Mouse (Mus musculus) hindbrain, postnatal 0 days (tissue): ENCODE measurements at regions not wholly inside any gene's neighbourhood (a gene's known extent, or its start where the extent isn't known, plus 50 kb on each side); places are given as distances from the start of the nearest gene placed in this dataset.
A peak's percentile ranks its signal among the peaks of the same experiment; 100 is the strongest.

ENCODE experiments used
- ATAC-seq: fragments of 200-750 bp; cut with Nextera tagmentation; 2 replicates; pipeline ENCODE4 v1.8.0; 2017; ENCODE audit warnings: mild to moderate bottlenecking, moderate TSS enrichment, moderate library complexity
- DNase-seq: peaks from one replicate; pipeline ENCODE4 v3.0.0-alpha.2; 2015; ENCODE audit warnings: low spot score
- H3K27ac ChIP-seq: fragments of 300-500 bp; sonication (generic); 2 replicates; pipeline ENCODE4 v1.5.1; 2014; ENCODE audit warnings: mild to moderate bottlenecking
- H3K27me3 ChIP-seq: fragments of 300-500 bp; sonication (generic); 2 replicates; pipeline ENCODE4 v1.6.1; 2014; ENCODE audit warnings: low read length, mixed read lengths; ENCODE audit not compliant: insufficient read depth
- H3K36me3 ChIP-seq: fragments of 300-500 bp; sonication (generic); 2 replicates; pipeline ENCODE4 v1.6.1; 2014; ENCODE audit warnings: low read length, mixed read lengths; ENCODE audit not compliant: insufficient read depth
- H3K4me1 ChIP-seq: fragments of 300-500 bp; sonication (generic); 2 replicates; pipeline ENCODE4 v1.6.1; 2014; ENCODE audit warnings: antibody characterized with exemption, low read length, mixed read lengths; ENCODE audit not compliant: insufficient read depth
- H3K4me2 ChIP-seq: fragments of 300-500 bp; sonication (generic); 2 replicates; pipeline ENCODE4 v1.6.1; 2014; ENCODE audit warnings: low read depth, mild to moderate bottlenecking, low read length, moderate library complexity, mixed read lengths
- H3K4me3 ChIP-seq: fragments of 300-500 bp; sonication (generic); 2 replicates; pipeline ENCODE4 v1.5.1; 2014; ENCODE audit warnings: low read length
- H3K9ac ChIP-seq: fragments of 300-500 bp; sonication (generic); replicated peaks from 2 replicates; pipeline ENCODE4 v1.6.1; 2014; ENCODE audit warnings: mild to moderate bottlenecking, low read length, moderate library complexity, mixed read lengths
- H3K9me3 ChIP-seq: fragments of 300-500 bp; sonication (generic); 2 replicates; pipeline ENCODE4 v1.6.1; 2016; ENCODE audit warnings: low read length, mixed read lengths
- CTCF ChIP-seq: IDR thresholded peaks from 2 replicates; pipeline ENCODE4 v1.5.1; 2016; ENCODE audit warnings: antibody characterized with exemption, control low read depth, low read depth
- WGBS: fragments of 180-500 bp; shearing (Covaris S2); extraction: QIAGEN DNeasy Blood & Tissue Kit; methylation state at CpG from one replicate; pipeline ENCODE4 v1.1.7; 2014; 5-methylcytosine and 5-hydroxymethylcytosine counted together

DNA sequence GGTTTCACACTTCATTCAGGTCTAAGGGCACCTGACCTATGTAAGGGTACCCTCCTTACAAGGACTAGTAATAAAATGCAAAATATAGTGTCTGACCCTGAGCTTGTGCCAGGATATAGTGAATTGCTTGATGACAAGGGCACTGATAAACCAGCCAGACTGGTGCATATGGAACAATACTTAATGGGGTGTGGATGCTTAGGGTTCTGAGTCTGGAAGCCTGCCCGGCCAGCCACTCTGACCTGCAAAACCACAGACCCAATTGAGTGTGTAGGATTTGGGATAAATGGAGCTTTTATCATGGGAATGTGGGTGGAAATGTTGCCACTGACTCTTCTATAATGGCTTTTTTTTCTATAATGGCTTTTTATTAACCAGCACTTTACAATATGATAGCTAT lies 1838.7 kb upstream of the Dsel start:
- no peak overlapping the region for H3K4me3 ChIP-seq
- ATAC-seq (no peak), DNase-seq (no peak)
- no peaks in the 10 kb centered on the region for H3K36me3 ChIP-seq
- H3K9me3 ChIP-seq: no peaks in the 10 kb centered on the region
- no peak overlapping the region for H3K4me2 ChIP-seq
- H3K27ac ChIP-seq: no peak overlapping the region
- no peaks in the 10 kb centered on the region for H3K27me3 ChIP-seq
- no peaks in the 10 kb centered on the region for H3K4me1 ChIP-seq
- WGBS: 63% methylated on average over 1 of the region's 1 CpGs
- no peak overlapping the region for H3K9ac ChIP-seq
- TF ChIP-seq CTCF: no peak

DNA sequence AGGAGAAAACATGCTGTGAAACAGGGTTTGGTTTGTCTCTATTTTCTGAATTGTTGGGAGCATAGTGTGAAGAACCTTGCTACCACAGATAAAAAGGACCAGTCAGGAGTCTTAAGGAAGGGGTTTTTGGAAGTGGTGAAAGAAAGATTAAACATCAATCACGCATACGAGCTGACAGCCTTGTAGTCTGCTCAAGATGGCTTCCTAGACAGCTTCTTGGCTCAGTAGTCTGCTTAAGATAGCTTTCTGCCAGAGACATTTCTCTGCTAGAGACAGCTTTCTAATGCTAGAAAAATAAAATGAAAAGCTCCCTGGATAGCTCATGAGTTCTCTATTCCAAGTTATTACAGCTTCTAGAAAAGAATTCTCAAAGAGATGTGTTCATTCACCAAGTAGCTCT lies 1823.9 kb upstream of the Dsel start:
- Histone ChIP-seq H3K9me3 (no peaks in the 10 kb centered on the region), H3K4me2 (no peak overlapping the region), H3K27me3 (no peaks in the 10 kb centered on the region), H3K27ac (no peak overlapping the region), H3K36me3 (no peaks in the 10 kb centered on the region), H3K4me3 (no peak overlapping the region), H3K4me1 (no peaks in the 10 kb centered on the region), H3K9ac (no peak overlapping the region)
- DNase-seq (no peak), ATAC-seq (no peak)
- no peak for TF ChIP-seq CTCF
- 65% methylated on average over 2 of the region's 2 CpGs for WGBS

DNA sequence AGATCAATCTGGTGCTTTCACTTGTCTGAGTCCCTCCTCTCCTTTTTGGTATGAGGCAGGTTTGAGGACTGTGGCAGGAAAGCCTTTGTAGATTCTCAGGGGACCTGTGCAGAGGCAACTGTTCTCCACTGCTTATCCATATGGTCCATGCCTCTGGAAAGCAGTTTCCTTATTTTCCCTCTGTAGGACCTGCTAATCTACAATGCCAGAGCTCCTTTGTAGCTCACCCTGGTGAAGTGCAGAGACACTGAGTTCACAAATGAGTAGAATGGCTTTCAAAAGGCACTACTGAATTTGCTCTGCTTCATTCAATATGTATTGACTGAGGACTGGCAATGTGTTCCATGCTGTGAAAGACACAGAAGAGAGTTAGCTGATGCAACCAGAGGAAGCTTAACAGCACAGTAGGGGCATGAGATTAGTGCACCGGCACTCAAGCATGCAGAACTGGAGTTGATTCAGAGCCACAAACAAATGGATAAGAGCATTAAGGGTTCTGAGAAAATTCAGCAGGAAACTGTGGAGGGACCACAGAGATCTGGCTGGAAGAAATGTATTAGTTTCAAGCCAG lies 1811.7 kb upstream of the Dsel start:
- H3K4me2 ChIP-seq: no peak overlapping the region
- H3K4me3 ChIP-seq: no peak overlapping the region
- no peaks in the 10 kb centered on the region for H3K36me3 ChIP-seq
- H3K27ac ChIP-seq: no peak overlapping the region
- H3K4me1 ChIP-seq: no peaks in the 10 kb centered on the region
- H3K27me3 ChIP-seq: no peaks in the 10 kb centered on the region
- DNase-seq: peak; percentile 67
- no peaks in the 10 kb centered on the region for H3K9me3 ChIP-seq
- WGBS: 16% methylated on average over 1 of the region's 1 CpGs
- ATAC-seq: peak; percentile 69
- no peak overlapping the region for H3K9ac ChIP-seq
- TF ChIP-seq CTCF: no peak

DNA sequence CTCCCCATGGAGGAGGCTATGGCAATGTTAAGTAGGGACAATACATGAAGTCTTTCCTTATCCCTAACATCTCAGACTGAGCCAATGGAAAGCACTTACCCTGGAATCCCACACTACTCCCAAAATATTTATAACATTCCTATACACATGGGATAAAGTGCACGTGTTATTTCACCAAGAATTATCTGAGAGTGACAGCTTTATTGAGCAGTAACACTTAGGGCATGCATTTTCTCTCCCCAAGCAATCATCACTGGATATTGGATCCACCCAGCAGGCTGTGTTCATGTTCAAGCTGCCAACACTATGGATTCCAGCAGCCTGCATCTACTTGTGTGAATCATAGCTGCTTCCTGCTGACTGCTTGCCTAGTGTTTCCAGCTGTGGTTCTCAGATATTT lies 1766.2 kb upstream of the Dsel start:
- no peak for TF ChIP-seq CTCF
- H3K9ac ChIP-seq: no peak overlapping the region
- no peaks in the 10 kb centered on the region for H3K4me1 ChIP-seq
- H3K4me2 ChIP-seq: no peak overlapping the region
- H3K27ac ChIP-seq: no peak overlapping the region
- ATAC-seq (no peak), DNase-seq (no peak)
- no peaks in the 10 kb centered on the region for H3K9me3 ChIP-seq
- H3K27me3 ChIP-seq: no peaks in the 10 kb centered on the region
- H3K4me3 ChIP-seq: no peak overlapping the region
- WGBS: 69% methylated on average over 1 of the region's 1 CpGs
- H3K36me3 ChIP-seq: no peaks in the 10 kb centered on the region
